Mouse (Mus musculus) right cerebral cortex, adult 18-20 months (tissue): ENCODE data around the gene Selenok.
A peak's percentile ranks its signal among the peaks of the same experiment; 100 is the strongest.

ENCODE experiments used
- DNase-seq: peaks from one replicate; pipeline ENCODE4 v3.0.0; 2022; ENCODE audit warnings: mixed read lengths

The Selenok gene

GRCm38 (mm10) chr14:29996000-29996751 is 28.1 kb downstream of the Selenok start:
- DNase-seq: no peak

DNA sequence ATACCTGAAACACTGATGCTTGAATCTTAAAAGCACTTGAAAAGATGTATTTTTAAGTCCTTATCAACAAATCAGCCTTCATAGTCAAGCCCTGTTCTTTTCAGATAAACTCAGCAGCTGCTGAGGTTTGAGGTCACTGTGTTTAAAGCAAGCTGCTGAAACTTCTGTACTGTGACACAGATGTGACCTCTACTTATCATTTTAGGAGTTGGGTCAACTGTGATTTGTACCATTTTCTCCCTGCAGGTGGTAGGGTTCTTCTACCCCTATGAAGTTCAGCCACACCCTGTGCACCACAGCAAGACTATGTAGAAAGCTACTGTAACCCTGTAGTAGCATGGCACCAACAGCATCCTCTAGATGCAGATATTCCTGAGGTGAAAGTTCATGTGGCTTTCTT is 29.2 kb downstream of the Selenok start:
- DNase-seq: no peak

GRCm38 (mm10) chr14:29998747-29999474 is 30.8 kb downstream of the Selenok start:
- DNase-seq: no peak

GRCm38 (mm10) chr14:29999475-29999811 is 31.3 kb downstream of the Selenok start:
- DNase-seq: no peak

GRCm38 (mm10) chr14:30008733-30009575 is 40.8 kb downstream of the Selenok start, which contains the start of the genes Il17rb and Chdh:
Il17rb (minus strand) TSS chr14:30008896.
Chdh (plus strand) TSS chr14:30009023.
- peak; percentile 53 for DNase-seq

DNA sequence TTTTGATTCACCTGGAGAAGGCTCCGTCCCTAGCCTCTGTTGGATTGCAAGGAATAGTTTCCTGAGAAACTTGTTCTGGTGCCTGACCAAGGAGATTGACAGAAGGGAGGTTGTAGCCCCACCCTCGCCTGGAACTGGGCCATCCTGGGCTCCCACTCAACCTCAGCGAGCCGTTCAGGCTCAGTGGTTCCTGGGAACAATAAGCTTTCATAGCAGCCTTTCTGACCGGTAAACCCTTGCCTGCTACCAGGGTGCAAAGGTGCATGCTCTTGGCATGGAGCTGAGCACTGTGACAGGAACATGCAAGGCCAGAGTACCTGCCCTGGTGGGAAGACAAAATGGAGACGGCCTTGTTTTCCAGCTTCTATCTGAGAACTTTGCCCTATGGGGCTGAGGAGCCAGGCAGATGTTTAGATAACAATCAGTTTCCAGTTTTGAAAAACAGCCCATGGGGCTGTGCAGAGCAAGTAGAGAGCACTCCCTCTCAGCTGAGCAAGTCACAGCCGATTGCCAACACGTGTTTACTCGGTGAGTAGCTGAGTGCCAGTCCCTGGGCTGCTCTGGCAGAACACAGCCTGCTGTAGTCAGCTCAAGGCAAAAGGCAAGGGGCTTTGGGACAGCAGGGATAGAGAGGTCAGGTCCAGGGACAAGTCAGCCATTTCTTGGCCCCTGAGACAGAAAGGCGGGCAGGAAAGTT is 41.9 kb downstream of the Selenok start:
- DNase-seq: peak; percentile 39

DNA sequence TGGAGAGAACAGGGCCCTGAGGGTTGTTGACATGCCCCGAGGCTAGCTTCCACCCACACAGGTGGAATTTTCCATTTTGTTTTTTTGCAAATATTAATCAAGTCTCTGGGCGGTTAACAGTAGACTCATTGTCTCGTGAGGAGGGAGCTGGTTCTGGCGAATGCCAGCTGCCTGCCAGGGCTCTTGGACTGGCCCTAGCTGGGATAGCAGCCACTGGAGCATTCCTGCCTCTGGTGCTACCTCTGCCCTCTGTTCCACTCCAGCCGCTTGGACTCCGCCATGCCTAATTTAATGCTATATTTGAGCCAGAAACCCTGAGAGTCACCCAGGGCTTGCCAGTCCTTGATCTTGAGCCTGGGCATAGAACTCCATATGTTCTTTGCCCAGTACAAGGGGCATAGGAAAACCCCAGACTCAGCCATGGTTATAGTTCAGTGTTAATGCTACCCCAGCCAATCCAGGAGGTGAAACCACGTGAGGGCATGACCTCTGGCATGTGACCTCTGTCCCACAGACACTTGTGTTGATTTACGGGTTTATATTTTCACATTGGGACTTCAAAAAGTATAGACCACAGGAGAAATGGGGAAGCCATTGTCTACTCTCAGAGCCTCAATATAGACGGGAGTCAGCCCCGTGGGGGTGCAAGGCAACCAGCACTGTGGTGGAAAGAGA is 43.9 kb downstream of the Selenok start:
- DNase-seq: peak; percentile 39

- DNase-seq: no peak
Observed at GRCm38 (mm10) chr14:30014487-30014886, 46.4 kb downstream of the Selenok start.

DNA sequence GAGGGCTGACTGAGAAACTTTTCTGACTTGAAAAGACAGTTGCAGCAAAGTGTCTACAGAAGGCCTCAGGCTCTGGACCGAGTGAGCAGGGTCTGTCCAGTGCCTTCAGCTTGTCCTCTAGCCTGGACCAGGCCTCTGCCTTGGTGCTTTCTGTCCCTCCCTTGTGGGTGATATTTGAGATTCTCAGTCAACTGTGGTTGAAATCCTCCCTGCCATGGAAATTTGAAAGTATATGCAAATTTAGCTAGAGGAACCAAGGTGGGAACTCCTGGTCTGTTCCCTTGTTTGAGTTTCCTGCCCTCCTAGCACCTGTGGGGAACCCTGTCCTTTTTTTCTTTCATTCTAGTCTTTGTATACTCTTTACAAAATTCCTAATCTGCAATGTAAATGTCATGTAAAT is 46.9 kb downstream of the Selenok start:
- DNase-seq: no peak

GRCm38 (mm10) chr14:30016666-30017065 is 48.6 kb downstream of the Selenok start:
- no peak for DNase-seq

- no peak for DNase-seq
Observed at GRCm38 (mm10) chr14:30017794-30018462, 49.8 kb downstream of the Selenok start.

GRCm38 (mm10) chr14:30018463-30018801 is 50.3 kb downstream of the Selenok start:
- DNase-seq: no peak

- DNase-seq: no peak
Observed at GRCm38 (mm10) chr14:30018846-30019245, 50.7 kb downstream of the Selenok start.

- no peak for DNase-seq
Observed at GRCm38 (mm10) chr14:30019375-30019774, 51.3 kb downstream of the Selenok start.

GRCm38 (mm10) chr14:30019792-30020575 is 51.9 kb downstream of the Selenok start:
- no peak for DNase-seq

- no peak for DNase-seq
Observed at GRCm38 (mm10) chr14:30022471-30022870, 54.4 kb downstream of the Selenok start.

DNA sequence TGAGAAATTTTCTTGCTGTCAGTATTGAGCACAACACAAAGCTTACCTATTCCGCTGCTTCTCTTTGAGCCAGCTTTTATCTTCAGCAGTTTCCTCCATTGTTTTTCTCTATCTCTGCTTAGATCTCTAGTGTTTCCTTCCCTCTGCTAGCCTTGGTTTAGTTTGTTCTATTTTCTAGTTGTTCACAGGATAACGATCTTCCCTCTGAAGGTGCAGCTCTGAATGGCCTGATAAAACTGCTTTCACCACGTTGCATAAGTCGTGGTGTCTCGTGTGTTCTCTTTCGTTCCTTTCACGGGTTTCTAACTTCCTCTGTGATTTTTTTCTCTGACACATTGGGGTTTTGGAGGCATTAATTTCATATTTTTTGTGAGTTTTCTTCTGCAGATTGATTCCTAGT is 56.3 kb downstream of the Selenok start:
- DNase-seq: no peak
